Mouse (Mus musculus): ENCODE measurements at regions not wholly inside any gene's neighbourhood (a gene's known extent, or its start where the extent isn't known, plus 50 kb on each side); places are given as distances from the start of the nearest gene placed in this dataset.
A peak's percentile ranks its signal among the peaks of the same experiment; 100 is the strongest.

DNA sequence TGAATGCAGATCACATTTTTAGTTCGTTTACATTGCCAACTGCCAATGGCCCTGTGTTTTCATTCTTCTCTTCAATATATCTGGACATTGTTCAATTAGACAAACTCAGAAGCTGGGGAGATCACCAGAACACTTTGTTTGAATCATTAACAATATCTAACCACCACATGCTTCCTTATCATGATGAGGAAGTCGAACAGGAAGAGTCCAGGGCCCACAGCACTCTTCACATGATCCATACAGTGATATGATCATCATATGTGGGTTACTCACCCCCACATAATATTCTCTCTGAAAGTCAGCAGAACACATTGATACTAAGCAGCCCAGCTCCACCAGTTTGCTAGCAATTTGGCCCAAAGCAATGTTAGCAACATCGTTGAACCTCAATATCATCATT is 71.0 kb upstream of the Kit start:
- Histone ChIP-seq H3K27ac (ENCODE audit: control insufficient read depth, low read depth, low read length) (no peak overlapping the region; the same call in 1 of the 2 replicates), H3K4me1 (ENCODE audit: control insufficient read depth in 1 of 2, insufficient read depth in 2 of 2, low read length in 2 of 2) (peaks cover 0 to 22% of the 10 kb centered on the region in 2 experiments; a peak in 3 of 4 replicates), H3K27me3 (ENCODE audit: control insufficient read depth in 1 of 2, insufficient read depth in 2 of 2, low read length in 2 of 2) (no peaks in the 10 kb centered on the region), H3K9me3 (replicated peaks; ENCODE audit: insufficient read depth, low read length) (no peaks in the 10 kb centered on the region), H3K79me2 (ENCODE audit: control insufficient read depth, insufficient read depth, low read length, poor library complexity) (no peaks in the 10 kb centered on the region), H3K4me3 (ENCODE audit: control insufficient read depth in 1 of 2, insufficient read depth in 1 of 2, low read depth in 2 of 2, low read length in 2 of 2) (no peak overlapping the region), H3K9ac (ENCODE audit: control insufficient read depth, low read depth, low read length, poor library complexity, severe bottlenecking) (no peak overlapping the region), H3K36me3 (ENCODE audit: control insufficient read depth in 1 of 2, insufficient read depth in 2 of 2, low read length in 2 of 2) (peaks cover 0 to 22% of the 10 kb centered on the region in 2 experiments; a peak in 2 of 4 replicates)
- TF ChIP-seq MYC (IDR thresholded peaks at IDR 0.05; ENCODE audit: low read depth, low read length) = no peak
- no peak for TF ChIP-seq ZKSCAN1 (IDR thresholded peaks at IDR 0.05; ENCODE audit: low read depth, low read length)
- no peak for TF ChIP-seq NRF1 (IDR thresholded peaks at IDR 0.05; ENCODE audit: insufficient read depth, low read depth, low read length, poor library complexity, severe bottlenecking)
- TF ChIP-seq ELF1 (IDR thresholded peaks at IDR 0.05; ENCODE audit: low read depth, low read length) = 0 out of 2 replicates have a peak, but pooled peaks have one; percentile 19
- no peak for TF ChIP-seq UBTF (IDR thresholded peaks at IDR 0.05; ENCODE audit: borderline replicate concordance, insufficient read depth, low read depth, low read length)
- TF ChIP-seq EP300 (IDR thresholded peaks at IDR 0.05; ENCODE audit: low read depth in 1 of 2, low read length in 2 of 2) = peak; percentile 55 to 67; a peak in 3 of 4 replicates
- TF ChIP-seq CHD2 (IDR thresholded peaks at IDR 0.05; ENCODE audit: low read length) = no peak
- peak; percentile 58; the same call in 1 of the 2 replicates for TF ChIP-seq TCF12 (IDR thresholded peaks at IDR 0.05; ENCODE audit: low read depth, low read length)
- TF ChIP-seq ETS1 (IDR thresholded peaks at IDR 0.05; ENCODE audit: low read depth, low read length) = peak; percentile 57
- TF ChIP-seq SIN3A (IDR thresholded peaks at IDR 0.05; ENCODE audit: low read length) = no peak
- TF ChIP-seq MAX (IDR thresholded peaks at IDR 0.05; ENCODE audit: low read length) = no peak
- no peak for TF ChIP-seq MEF2A (IDR thresholded peaks at IDR 0.05; ENCODE audit: extremely low read depth, insufficient replicate concordance, low read depth, low read length, poor library complexity, severe bottlenecking)
- no peak for TF ChIP-seq POLR2AphosphoS2 (IDR thresholded peaks at IDR 0.05; ENCODE audit: low read length)
- peak; percentile 56 for TF ChIP-seq GATA1 (IDR thresholded peaks at IDR 0.05; ENCODE audit: low read depth, low read length)
- no peak for TF ChIP-seq MAFK (IDR thresholded peaks at IDR 0.05; ENCODE audit: borderline replicate concordance, low read depth, low read length)
- 0 out of 2 replicates have a peak, but pooled peaks have one; percentile 26 for TF ChIP-seq USF1 (IDR thresholded peaks at IDR 0.05; ENCODE audit: low read depth, low read length)
- TF ChIP-seq GABPA (IDR thresholded peaks at IDR 0.05; ENCODE audit: low read depth, low read length) = no peak
- TF ChIP-seq MAZ (IDR thresholded peaks at IDR 0.05; ENCODE audit: low read depth, low read length) = no peak
- no peak for DNase-seq (ENCODE audit: low read depth, low spot score)

Data from MEL (cell line).